Mouse (Mus musculus) intestine, embryonic 16.5 days (tissue): ENCODE results near the gene Poldip3. TPM values are rescaled to one million over a fixed set of nuclear protein-coding genes. Genes with fewer than 3 reads are reported as not detected.
A peak's percentile ranks its signal among the peaks of the same experiment; 100 is the strongest.

Experiments
- ATAC-seq: fragments of 200-750 bp; cut with Nextera tagmentation; 2 replicates; pipeline ENCODE4 v1.8.0; 2017; ENCODE audit warnings: moderate TSS enrichment, moderate library complexity
- H3K27ac ChIP-seq: fragments of 300-500 bp; sonication (generic); 2 replicates; pipeline ENCODE4 v1.5.1; 2014; ENCODE audit warnings: mild to moderate bottlenecking, low read length
- H3K27me3 ChIP-seq: fragments of 300-500 bp; sonication (generic); replicated peaks from 2 replicates; pipeline ENCODE4 v1.6.1; 2014; ENCODE audit warnings: low read length, control low read depth, mixed read lengths; ENCODE audit not compliant: control insufficient read depth, insufficient read depth
- H3K36me3 ChIP-seq: fragments of 300-500 bp; sonication (generic); 2 replicates; pipeline ENCODE4 v1.6.1; 2014; ENCODE audit warnings: low read length, control low read depth; ENCODE audit not compliant: control insufficient read depth, insufficient read depth
- H3K4me1 ChIP-seq: fragments of 300-500 bp; sonication (generic); 2 replicates; pipeline ENCODE4 v1.6.1; 2014; ENCODE audit warnings: low read length, control low read depth, mixed read lengths; ENCODE audit not compliant: control insufficient read depth, insufficient read depth
- H3K4me2 ChIP-seq: fragments of 300-500 bp; sonication (generic); 2 replicates; pipeline ENCODE4 v1.6.1; 2014; ENCODE audit warnings: low read depth, low read length, control low read depth
- H3K4me3 ChIP-seq: fragments of 300-500 bp; sonication (generic); 2 replicates; pipeline ENCODE4 v1.5.1; 2014; ENCODE audit warnings: mild to moderate bottlenecking, low read length
- H3K9ac ChIP-seq: fragments of 300-500 bp; sonication (generic); 2 replicates; pipeline ENCODE4 v1.6.1; 2014; ENCODE audit warnings: low read depth, low read length
- H3K9me3 ChIP-seq: fragments of 300-500 bp; sonication (generic); 2 replicates; pipeline ENCODE4 v1.6.1; 2016; ENCODE audit warnings: low read length, control low read depth; ENCODE audit not compliant: control insufficient read depth
- WGBS: fragments of 180-500 bp; shearing (Covaris S2); extraction: QIAGEN DNeasy Blood & Tissue Kit; methylation state at CpG from one replicate; pipeline ENCODE4 v1.1.7; 2014; 5-methylcytosine and 5-hydroxymethylcytosine counted together
- polyA plus RNA-seq: library from polyadenylated mRNA; unstranded; fragments of >200 nt; fragmentation: Nextera tagmentation; extraction: Ambion mirVana; gene quantifications from 2 replicates; pipeline ENCODE4 v1.2.1, GENCODE M21; 2015

Gene Poldip3
- polyA plus RNA-seq, 1 experiment from 2014 or later = 106 TPM

GRCm38 (mm10) chr15:83099533-83100331, 49.5 kb downstream of the Poldip3 start:
- H3K4me3 ChIP-seq = peak overlapping the region; percentile 70
- H3K27me3 ChIP-seq = no peaks in the 10 kb centered on the region
- H3K9me3 ChIP-seq = no peaks in the 10 kb centered on the region
- peak overlapping the region; percentile 86 for H3K9ac ChIP-seq
- peaks cover 10% of the 10 kb centered on the region for H3K4me1 ChIP-seq
- H3K36me3 ChIP-seq = no peaks in the 10 kb centered on the region
- WGBS = 3% methylated on average over 31 of the region's 31 CpGs
- H3K27ac ChIP-seq = peak overlapping the region; percentile 52; the same call in 1 of the 2 replicates
- H3K4me2 ChIP-seq = peak overlapping the region; percentile 90
- peak; percentile 95 for ATAC-seq

DNA sequence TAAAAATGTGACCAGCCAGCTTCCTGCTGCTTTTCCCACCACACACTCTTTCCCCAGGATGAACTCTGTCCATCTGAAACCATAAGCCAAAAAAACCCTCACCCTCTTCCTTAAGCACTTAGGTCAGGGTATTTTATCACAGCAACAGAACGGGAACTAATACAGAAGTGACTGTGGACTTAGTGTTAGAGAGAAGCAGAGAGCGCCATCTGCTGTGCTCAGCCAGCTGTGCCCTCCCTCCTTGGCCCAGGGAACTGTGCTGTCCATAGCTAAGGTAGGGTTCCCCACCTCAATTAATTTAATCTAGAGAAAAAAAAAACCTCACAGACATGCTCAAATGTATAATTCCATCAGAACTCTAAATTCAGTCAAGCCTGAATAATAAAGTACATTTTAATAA, 53.2 kb downstream of the Poldip3 start:
- WGBS = 42% methylated on average over 2 of the region's 2 CpGs
- no peak for ATAC-seq
- H3K9me3 ChIP-seq = no peaks in the 10 kb centered on the region
- H3K4me1 ChIP-seq = peaks cover 11% of the 10 kb centered on the region
- no peak overlapping the region for H3K4me2 ChIP-seq
- no peaks in the 10 kb centered on the region for H3K27me3 ChIP-seq
- no peaks in the 10 kb centered on the region for H3K36me3 ChIP-seq
- no peak overlapping the region for H3K27ac ChIP-seq
- no peak overlapping the region for H3K9ac ChIP-seq
- H3K4me3 ChIP-seq = no peak overlapping the region

DNA sequence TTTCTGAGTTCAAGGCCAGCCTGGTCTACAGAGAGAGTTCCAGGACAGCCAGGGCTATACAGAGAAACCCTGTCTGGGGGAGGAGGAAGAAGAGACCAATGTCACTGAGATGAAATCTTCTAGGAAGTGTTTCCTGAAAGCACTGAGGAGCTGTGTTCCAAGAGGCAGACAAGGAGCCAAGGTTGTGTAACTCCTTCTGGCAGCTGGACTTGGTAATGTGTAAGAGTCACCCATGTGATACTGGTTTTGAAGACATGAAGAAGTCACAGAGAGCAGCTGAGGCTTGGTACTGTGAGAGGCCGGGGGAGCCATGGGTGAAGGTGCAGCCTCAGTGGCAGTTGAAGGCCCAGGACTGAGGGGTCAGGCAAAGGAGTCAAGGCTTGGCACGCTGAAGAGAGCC, 55.5 kb downstream of the Poldip3 start:
- Histone ChIP-seq H3K4me1 (peaks cover 10% of the 10 kb centered on the region), H3K27ac (no peak overlapping the region), H3K27me3 (no peaks in the 10 kb centered on the region), H3K9ac (no peak overlapping the region), H3K4me3 (no peak overlapping the region), H3K9me3 (no peaks in the 10 kb centered on the region), H3K4me2 (no peak overlapping the region), H3K36me3 (no peaks in the 10 kb centered on the region)
- WGBS = 78% methylated on average over 2 of the region's 2 CpGs
- no peak for ATAC-seq

GRCm38 (mm10) chr15:83090874-83091273, 58.3 kb downstream of the Poldip3 start:
- Histone ChIP-seq H3K4me1 (peaks cover 14% of the 10 kb centered on the region), H3K9me3 (no peaks in the 10 kb centered on the region), H3K4me2 (no peak overlapping the region), H3K27me3 (no peaks in the 10 kb centered on the region), H3K27ac (no peak overlapping the region), H3K4me3 (no peak overlapping the region), H3K36me3 (no peaks in the 10 kb centered on the region), H3K9ac (no peak overlapping the region)
- 47% methylated on average over 3 of the region's 3 CpGs for WGBS
- peak; percentile 56 for ATAC-seq

- Histone ChIP-seq H3K4me2 (0 out of 2 replicates have a peak within 1 kb of the TSS, but pooled peaks have one; percentile 25), H3K4me1 (peaks cover 14% of the 10 kb centered on the region), H3K9ac (no peak within 1 kb of the TSS), H3K4me3 (no peak within 1 kb of the TSS), H3K9me3 (no peaks in the 10 kb centered on the region), H3K27me3 (no peaks in the 10 kb centered on the region), H3K36me3 (no peaks in the 10 kb centered on the region), H3K27ac (no peak within 1 kb of the TSS)
- ATAC-seq = no peak
- WGBS = 25% methylated on average over 7 of the region's 7 CpGs
Measured at GRCm38 (mm10) chr15:83089429-83089605, 59.9 kb downstream of the Poldip3 start, which contains the start of gene Serhl. TSS of gene Serhl (plus strand) at chr15:83089506.

- 0 out of 2 replicates have a peak overlapping the region, but pooled peaks have one; percentile 25 for H3K4me2 ChIP-seq
- H3K4me1 ChIP-seq = peaks cover 14% of the 10 kb centered on the region
- no peaks in the 10 kb centered on the region for H3K9me3 ChIP-seq
- H3K27me3 ChIP-seq = no peaks in the 10 kb centered on the region
- 11% methylated on average over 27 of the region's 27 CpGs for WGBS
- no peak overlapping the region for H3K9ac ChIP-seq
- no peak overlapping the region for H3K27ac ChIP-seq
- no peaks in the 10 kb centered on the region for H3K36me3 ChIP-seq
- H3K4me3 ChIP-seq = no peak overlapping the region
- peak; percentile 67 for ATAC-seq
Measured at GRCm38 (mm10) chr15:83088495-83089428, 60.4 kb downstream of the Poldip3 start.

DNA sequence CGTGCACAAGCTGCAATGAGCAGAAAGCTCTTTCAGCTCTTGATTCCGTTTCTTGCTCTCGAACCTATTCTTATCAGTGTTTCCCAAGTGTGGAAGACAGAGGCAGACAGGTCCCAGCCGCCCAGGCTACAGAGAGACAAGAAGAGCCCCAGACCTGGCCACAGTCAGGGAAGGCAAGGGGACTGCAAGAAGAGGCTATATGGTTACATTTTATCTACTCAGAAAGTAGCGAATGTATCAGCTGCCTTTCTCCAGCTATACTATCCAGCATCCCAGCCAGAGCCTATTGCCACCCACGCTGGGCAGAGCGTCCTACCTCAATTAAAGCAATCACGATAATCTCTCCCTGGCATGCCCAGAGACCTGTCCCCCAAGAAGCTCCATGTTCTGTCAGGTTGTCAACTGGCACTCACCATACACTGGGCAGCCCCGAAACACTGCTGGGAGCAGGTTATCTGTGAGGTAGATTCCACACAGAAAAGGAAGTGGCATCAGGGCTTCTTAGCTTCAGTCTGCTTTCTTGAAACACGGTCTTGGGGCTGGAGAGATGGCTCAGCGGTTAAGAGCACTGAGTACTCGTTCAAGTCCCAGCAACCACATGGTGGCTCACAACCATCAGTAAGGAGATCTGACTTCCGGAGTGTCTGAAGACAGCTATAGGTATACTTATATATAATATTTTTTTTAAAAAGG, 62.4 kb downstream of the Poldip3 start:
- no peaks in the 10 kb centered on the region for H3K36me3 ChIP-seq
- peaks cover 14% of the 10 kb centered on the region for H3K4me1 ChIP-seq
- no peak overlapping the region for H3K9ac ChIP-seq
- H3K27ac ChIP-seq = no peak overlapping the region
- H3K9me3 ChIP-seq = no peaks in the 10 kb centered on the region
- H3K4me3 ChIP-seq = no peak overlapping the region
- 84% methylated on average over 13 of the region's 13 CpGs for WGBS
- no peaks in the 10 kb centered on the region for H3K27me3 ChIP-seq
- no peak for ATAC-seq
- no peak overlapping the region for H3K4me2 ChIP-seq

- no peak for ATAC-seq
- H3K27ac ChIP-seq = no peak overlapping the region
- H3K9me3 ChIP-seq = no peaks in the 10 kb centered on the region
- 36% methylated on average over 7 of the region's 7 CpGs for WGBS
- H3K4me3 ChIP-seq = no peak overlapping the region
- no peaks in the 10 kb centered on the region for H3K36me3 ChIP-seq
- peaks cover 13% of the 10 kb centered on the region for H3K4me1 ChIP-seq
- no peak overlapping the region for H3K4me2 ChIP-seq
- no peaks in the 10 kb centered on the region for H3K27me3 ChIP-seq
- no peak overlapping the region for H3K9ac ChIP-seq
Measured at GRCm38 (mm10) chr15:83085901-83086300, 63.3 kb downstream of the Poldip3 start.

GRCm38 (mm10) chr15:83084022-83084640, 65.1 kb downstream of the Poldip3 start:
- no peak overlapping the region for H3K27ac ChIP-seq
- no peaks in the 10 kb centered on the region for H3K9me3 ChIP-seq
- H3K36me3 ChIP-seq = no peaks in the 10 kb centered on the region
- WGBS = 57% methylated on average over 13 of the region's 13 CpGs
- H3K9ac ChIP-seq = no peak overlapping the region
- ATAC-seq = no peak
- no peaks in the 10 kb centered on the region for H3K27me3 ChIP-seq
- no peak overlapping the region for H3K4me2 ChIP-seq
- no peak overlapping the region for H3K4me3 ChIP-seq
- peaks cover 8% of the 10 kb centered on the region for H3K4me1 ChIP-seq
